24 mouse cellular contexts compared by ENCODE assay signal in genomic region chr13:58337456-58337855, GRCm38 (mm10). TPM values are rescaled to one million over a fixed set of nuclear protein-coding genes. Genes with fewer than 3 reads are reported as not detected.
DNase-seq lines count a peak whose midpoint lies in the region; ATAC-seq lines count a peak whose summit lies in the region.
"Had no signal": no experiment of that assay in that cellular context is flagged by ENCODE, and none has a peak within 500 bp of the region (broad histone marks: within the 10 kb centered on the region; RNA-seq: fewer than 3 reads in every experiment).

No protein-coding gene starts in this region.

- no peaks in the 10 kb centered on the region for H3K4me1 ChIP-seq in kidney, embryonic 16.5 days (ENCODE audit: insufficient read depth, low read length)
- H3K4me1 ChIP-seq: embryonic facial prominence, embryonic 12.5 days; embryonic facial prominence, embryonic 15.5 days; heart, embryonic 10.5 days; heart, embryonic 13.5 days; hindbrain, embryonic 12.5 days; hindbrain, embryonic 15.5 days had no signal

- 82% methylated on average over 12 of the region's 12 CpGs for WGBS in kidney, embryonic 16.5 days

- peak; percentile 63 for DNase-seq in kidney, adult 18-20 months
- DNase-seq in kidney, adult 8-10 months, result peak; percentile 74 to 79
- DNase-seq in kidney, adult 9 months, result peak; percentile 78
- peak; percentile 76 to 89 for DNase-seq in kidney, postnatal 25 days
- no peak for DNase-seq in testis, postnatal 14 days (ENCODE audit: low spot score)
- no peak for DNase-seq in lung, postnatal 36 days
- DNase-seq: adrenal gland, adult 2 months; adrenal gland, postnatal 14 days; cerebellum, adult 11 months; cerebellum, adult 2 months; cerebellum, adult 9-11 months; cerebellum, postnatal 25 days; forebrain, postnatal 0 days; gastrocnemius, postnatal 25 days; heart, adult 2 months had no signal

- H3K27me3 ChIP-seq in kidney, embryonic 16.5 days (ENCODE audit: insufficient read depth, low read length), result no peaks in the 10 kb centered on the region
- H3K27me3 ChIP-seq: embryonic facial prominence, embryonic 12.5 days; embryonic facial prominence, embryonic 15.5 days; heart, embryonic 13.5 days; hindbrain, embryonic 12.5 days; hindbrain, embryonic 15.5 days had no signal

- no peaks in the 10 kb centered on the region for H3K36me3 ChIP-seq in kidney, embryonic 16.5 days (ENCODE audit: insufficient read depth, low read length)
- H3K36me3 ChIP-seq: embryonic facial prominence, embryonic 12.5 days; embryonic facial prominence, embryonic 15.5 days; heart, embryonic 10.5 days; heart, embryonic 13.5 days; hindbrain, embryonic 12.5 days; hindbrain, embryonic 15.5 days had no signal

- ATAC-seq in kidney, embryonic 16.5 days (ENCODE audit: low FRiP score, low TSS enrichment), result no peak
- ATAC-seq: CD4-positive, CD25-positive, alpha-beta regulatory T cell, adult 4 months; forebrain, embryonic 14.5 days; forebrain, postnatal 0 days had no signal

- no peak overlapping the region for H3K9ac ChIP-seq in kidney, embryonic 16.5 days (replicated peaks; ENCODE audit: low read length)
- H3K9ac ChIP-seq: embryonic facial prominence, embryonic 12.5 days; embryonic facial prominence, embryonic 15.5 days; forebrain, postnatal 0 days; heart, embryonic 13.5 days; hindbrain, embryonic 12.5 days; hindbrain, embryonic 15.5 days had no signal

- H3K9me3 ChIP-seq in kidney, embryonic 16.5 days (ENCODE audit: low read length), result no peaks in the 10 kb centered on the region
- H3K9me3 ChIP-seq: embryonic facial prominence, embryonic 12.5 days; embryonic facial prominence, embryonic 15.5 days; heart, embryonic 10.5 days; heart, embryonic 13.5 days; hindbrain, embryonic 12.5 days; hindbrain, embryonic 15.5 days had no signal

- no peak overlapping the region for H3K4me2 ChIP-seq in kidney, embryonic 16.5 days (replicated peaks; ENCODE audit: low read depth, low read length)
- H3K4me2 ChIP-seq: embryonic facial prominence, embryonic 12.5 days; embryonic facial prominence, embryonic 15.5 days; heart, embryonic 13.5 days; hindbrain, embryonic 12.5 days; hindbrain, embryonic 15.5 days had no signal

- no peak overlapping the region for H3K27ac ChIP-seq in kidney, embryonic 16.5 days (ENCODE audit: low read length)
- H3K27ac ChIP-seq: embryonic facial prominence, embryonic 12.5 days; embryonic facial prominence, embryonic 15.5 days; heart, adult 2 months; heart, embryonic 10.5 days; heart, embryonic 13.5 days; hindbrain, embryonic 12.5 days; hindbrain, embryonic 15.5 days had no signal

- no peak overlapping the region for H3K4me3 ChIP-seq in kidney, embryonic 16.5 days (ENCODE audit: low read length)
- H3K4me3 ChIP-seq: embryonic facial prominence, embryonic 12.5 days; embryonic facial prominence, embryonic 15.5 days; heart, adult 2 months; heart, embryonic 10.5 days; heart, embryonic 13.5 days; hindbrain, embryonic 12.5 days; hindbrain, embryonic 15.5 days had no signal

RNA-seq across cellular contexts. Expression of gene Kif27, which starts 21.5 kb away (rescaled TPM):
- 0.71 and 0.84 TPM in 2 replicates for polyA plus RNA-seq in kidney, embryonic 16.5 days (2015; fragmentation: Nextera tagmentation; extraction: Ambion mirVana)
- polyA plus RNA-seq: CD4-positive, CD25-positive, alpha-beta regulatory T cell, adult 4 months had no signal

RNA-seq across cellular contexts. Expression of gene 2210016F16Rik, which starts 47.6 kb away (rescaled TPM):
- 29.3 and 31.0 TPM in 2 replicates for polyA plus RNA-seq in kidney, embryonic 16.5 days (2015; fragmentation: Nextera tagmentation; extraction: Ambion mirVana)

Comparison
In these comparisons a context has a peak if more than half of its experiments do, and no peak if none do; other contexts are left out.
1. DNase-seq: peak in kidney, adult 18-20 months (single experiment), kidney, adult 8-10 months (2 of 2), kidney, adult 9 months (single experiment) and kidney, postnatal 25 days (2 of 2); none in testis, postnatal 14 days (single experiment) and lung, postnatal 36 days (single experiment).